Mouse (Mus musculus) frontal cortex, adult 2 months (tissue): ENCODE measurements around the gene Ifit3b. TPM values are rescaled to one million over a fixed set of nuclear protein-coding genes. Genes with fewer than 3 reads are reported as not detected.

Source experiments
- polyA plus RNA-seq: library from polyadenylated mRNA; depleted of rRNA; stranded (reverse); fragments of >200 nt; gene quantifications from 2 replicates; pipeline ENCODE4 v1.2.3, GENCODE M21; 2012; rRNA removed

Gene Ifit3b
- polyA plus RNA-seq, 1 experiment, result 8.4 TPM

Other genes with a start within 250 kb of the Ifit3b start
- gene Ch25h, start 132.8 kb upstream of the Ifit3b start, polyA plus RNA-seq, result 0.98 and 2.3 TPM in 2 replicates
- 16.0 and 16.4 TPM in 2 replicates for gene Lipa, start 80.5 kb upstream of the Ifit3b start, polyA plus RNA-seq
- gene Ifit2, start 57.3 kb upstream of the Ifit3b start, polyA plus RNA-seq, result 7.0 and 7.3 TPM in 2 replicates
- gene Ifit3, start 24.4 kb upstream of the Ifit3b start, polyA plus RNA-seq, result 18.0 and 25.6 TPM in 2 replicates
- 2.0 and 2.7 TPM in 2 replicates for gene Ifit1bl1, start 6.0 kb upstream of the Ifit3b start, polyA plus RNA-seq
- 0.42 and 0.48 TPM in 2 replicates for gene Ifit1bl2, start 32.8 kb downstream of the Ifit3b start, polyA plus RNA-seq
- gene Ifit1, start 32.9 kb downstream of the Ifit3b start, polyA plus RNA-seq, result 5.8 and 5.9 TPM in 2 replicates
- gene Slc16a12, start 139.3 kb downstream of the Ifit3b start, polyA plus RNA-seq, result 1.8 and 2.5 TPM in 2 replicates